Mouse (Mus musculus): Measurements from ENCODE around the gene Gmds. TPM values are rescaled to one million over a fixed set of nuclear protein-coding genes. Genes with fewer than 3 reads are reported as not detected.

Gene Gmds
- 20.3 and 24.6 TPM in 2 replicates for polyA plus RNA-seq (2012; rRNA removed)

DNA sequence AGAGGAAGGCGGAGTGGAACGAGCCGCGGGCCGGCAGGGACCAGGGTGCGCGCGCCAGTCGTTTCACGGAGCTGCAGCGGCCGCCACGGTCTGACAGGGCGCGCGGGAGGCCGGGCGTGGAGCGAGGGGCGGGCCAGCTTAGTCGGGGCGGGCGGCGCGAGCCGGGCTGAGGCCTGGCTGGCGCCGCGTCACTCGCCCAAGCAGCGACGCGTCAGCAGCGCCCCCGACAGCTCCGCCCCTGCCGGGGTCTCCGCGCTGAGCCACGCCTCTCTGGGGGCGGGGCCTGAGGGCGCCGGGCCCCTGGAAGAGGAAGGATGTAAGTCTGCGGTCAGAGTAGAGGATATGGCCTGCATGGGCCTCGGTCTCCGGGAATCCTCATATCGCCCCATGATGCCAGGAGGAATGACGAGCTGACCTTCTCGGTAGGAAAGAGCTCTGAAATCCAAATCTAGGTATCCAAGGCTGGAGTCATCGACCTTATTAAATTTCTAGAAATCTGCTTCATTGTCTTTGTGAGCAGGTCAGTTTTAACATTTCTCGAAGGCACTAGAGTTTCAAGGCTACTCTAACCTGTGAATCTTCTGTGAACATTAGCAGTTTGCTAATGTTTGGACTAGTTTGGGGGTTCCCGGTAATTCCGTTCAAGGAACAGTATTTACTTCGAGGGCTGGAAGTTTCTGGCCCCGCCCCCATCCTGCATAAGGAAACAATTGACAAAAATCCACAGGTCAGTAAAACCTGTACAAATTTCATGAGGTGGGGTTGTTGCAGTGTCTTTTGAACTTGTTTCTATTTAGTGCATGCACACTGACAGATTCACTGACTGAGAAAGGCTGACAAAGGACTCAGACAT lies at the start of gene Gmds:
TSS of gene Gmds (minus strand) at position 228 of the 853 bp plus-strand sequence.

DNA sequence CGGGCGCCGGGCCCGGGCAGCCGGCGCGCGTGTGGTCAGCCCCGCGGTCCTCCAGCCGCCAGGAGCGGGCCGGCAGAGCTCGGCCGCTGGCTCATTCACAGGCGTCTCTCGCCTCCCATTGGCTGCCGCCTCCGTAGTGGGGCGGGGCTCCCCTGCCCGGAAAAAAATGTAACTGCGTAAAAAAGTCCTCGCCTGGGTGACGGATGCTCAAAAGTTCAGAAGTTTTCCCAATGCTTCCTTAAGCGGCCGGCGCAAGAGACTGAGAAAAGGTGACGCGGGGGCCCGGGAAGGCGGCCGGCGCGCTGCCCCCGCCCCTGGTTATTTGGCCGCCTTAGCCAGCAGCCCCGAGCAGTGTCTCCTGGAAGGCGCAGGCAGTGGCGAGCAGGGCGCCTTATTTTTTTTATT lies 532.1 kb downstream of the Gmds start, which contains the start of gene Foxc1:
TSS of gene Foxc1 (plus strand) at position 206 of the 405 bp plus-strand sequence.

